Mouse (Mus musculus) kidney, adult 10 weeks (tissue): ENCODE data around the gene Zfp775. TPM values are rescaled to one million over a fixed set of nuclear protein-coding genes. Genes with fewer than 3 reads are reported as not detected.

Experiments
- polyA plus RNA-seq: library from polyadenylated mRNA; stranded (reverse); fragments of 350-450 nt; fragmentation: Illumina TruSeq; extraction: RNeasy Lipid Tissue Mini Kit (QIAGEN cat#74804); gene quantifications from one replicate; pipeline ENCODE4 v1.2.3, GENCODE M21; 2014; ENCODE audit warnings: low read depth, low replicate concordance

The Zfp775 gene
- 0.32 TPM for polyA plus RNA-seq

DNA sequence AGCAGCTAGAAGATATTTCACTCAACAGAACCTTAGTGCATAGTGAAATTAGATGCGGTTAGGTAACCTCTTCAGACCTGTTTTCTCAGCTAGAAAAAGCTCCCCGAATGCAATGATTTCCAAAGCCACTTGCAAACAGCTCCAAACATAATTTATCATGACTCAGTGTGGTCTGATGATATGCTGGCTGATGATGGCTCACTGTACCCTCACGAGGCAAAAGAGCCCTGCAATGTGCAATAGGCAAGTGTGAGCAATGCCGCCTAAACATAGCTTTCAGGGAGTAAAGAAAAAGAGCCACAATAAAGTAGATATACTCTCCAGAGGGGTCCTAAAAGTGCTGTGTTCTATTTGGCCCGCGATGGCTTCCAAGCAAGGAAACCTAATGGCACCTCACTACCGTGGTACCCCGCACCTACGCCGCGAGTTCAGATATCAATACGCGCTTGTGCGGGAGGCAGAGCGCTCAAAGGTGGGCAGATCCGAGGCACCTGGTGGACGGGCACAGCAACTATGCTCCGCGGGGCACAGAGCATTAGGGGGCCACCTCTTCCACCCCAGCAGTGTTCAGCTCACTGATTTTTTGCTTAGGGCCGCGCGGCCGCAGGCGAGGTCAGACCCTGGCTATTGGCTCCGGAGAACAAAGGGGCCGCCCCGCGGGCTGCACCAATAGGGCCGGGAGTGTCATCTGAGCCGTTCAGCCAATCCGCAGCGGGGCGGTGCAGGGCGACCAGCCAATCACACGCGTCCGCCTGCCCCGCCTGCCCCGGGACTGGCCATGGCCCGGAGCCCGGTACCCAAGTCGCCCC, at the start of gene Zfp775:
Gene Zfp775, plus strand, starts transcription at position 793 of the 809 bp plus-strand sequence.

DNA sequence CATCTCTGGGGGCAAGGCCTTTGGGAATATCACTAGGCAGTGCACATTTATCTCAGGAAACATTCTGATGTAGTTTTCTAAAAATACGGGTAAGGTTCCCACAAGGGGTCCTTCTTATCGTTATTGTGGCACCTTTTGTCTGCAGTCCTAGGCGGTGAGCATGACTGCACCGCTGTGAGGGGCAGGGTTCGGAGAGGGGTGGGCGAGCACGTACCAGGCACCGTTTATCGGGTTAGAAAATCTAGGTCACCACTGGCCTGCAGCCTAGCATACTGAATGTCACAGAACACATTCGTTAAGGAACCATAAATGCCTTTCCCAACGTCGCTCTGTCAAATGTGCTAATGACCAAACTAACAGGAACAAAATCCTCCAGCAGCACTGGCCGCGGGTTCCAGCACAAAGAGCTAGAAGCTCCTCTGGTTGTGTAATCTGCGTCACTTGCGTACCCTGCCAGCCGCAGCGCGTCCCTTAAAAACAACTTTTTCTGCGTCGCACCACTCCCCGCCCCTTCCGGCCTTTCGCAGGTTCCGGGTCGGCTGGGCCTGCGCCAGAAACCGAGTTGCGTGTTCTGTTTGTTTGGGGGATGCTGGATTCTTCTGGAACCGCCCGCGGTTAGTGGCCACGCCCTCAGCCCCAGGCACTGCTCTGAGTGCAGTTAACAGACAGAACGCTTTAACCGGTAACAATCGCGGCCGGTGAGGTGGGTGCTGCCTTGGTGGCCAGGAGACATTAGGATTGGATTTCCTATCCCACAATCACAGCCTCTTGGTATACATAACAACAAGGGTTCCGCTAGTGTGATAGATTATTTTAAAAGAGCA, 47.4 kb upstream of the Zfp775 start, which contains the start of gene Lrrc61:
Gene Lrrc61, plus strand, starts transcription at position 517 of the 824 bp plus-strand sequence.

DNA sequence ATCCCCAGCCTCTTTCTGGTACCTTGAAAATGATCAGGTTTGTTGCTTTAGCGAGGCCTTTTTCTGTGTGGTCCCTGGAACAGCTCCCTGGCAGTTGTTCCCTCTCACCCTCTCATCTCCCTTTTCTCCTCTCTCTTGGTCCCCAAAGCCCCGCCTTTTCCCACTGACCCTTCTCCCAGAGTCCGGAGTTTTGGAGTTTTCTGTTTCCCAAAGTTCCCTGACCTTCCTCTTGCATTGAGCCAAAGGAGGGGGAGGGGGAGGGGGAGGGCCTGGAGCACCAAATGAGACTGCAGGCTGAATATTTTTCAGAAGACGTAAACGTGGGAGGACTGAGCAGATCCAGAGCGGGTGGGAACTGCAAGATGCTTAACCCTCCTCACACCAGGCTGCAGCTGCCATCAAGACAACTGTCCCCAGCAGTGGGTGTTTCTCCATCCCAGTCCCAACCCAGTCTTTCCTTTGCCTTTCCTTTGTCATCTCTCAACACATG, 29.2 kb upstream of the Zfp775 start, which contains the start of gene Rarres2:
Gene Rarres2, minus strand, starts transcription at position 218 of the 490 bp plus-strand sequence.

DNA sequence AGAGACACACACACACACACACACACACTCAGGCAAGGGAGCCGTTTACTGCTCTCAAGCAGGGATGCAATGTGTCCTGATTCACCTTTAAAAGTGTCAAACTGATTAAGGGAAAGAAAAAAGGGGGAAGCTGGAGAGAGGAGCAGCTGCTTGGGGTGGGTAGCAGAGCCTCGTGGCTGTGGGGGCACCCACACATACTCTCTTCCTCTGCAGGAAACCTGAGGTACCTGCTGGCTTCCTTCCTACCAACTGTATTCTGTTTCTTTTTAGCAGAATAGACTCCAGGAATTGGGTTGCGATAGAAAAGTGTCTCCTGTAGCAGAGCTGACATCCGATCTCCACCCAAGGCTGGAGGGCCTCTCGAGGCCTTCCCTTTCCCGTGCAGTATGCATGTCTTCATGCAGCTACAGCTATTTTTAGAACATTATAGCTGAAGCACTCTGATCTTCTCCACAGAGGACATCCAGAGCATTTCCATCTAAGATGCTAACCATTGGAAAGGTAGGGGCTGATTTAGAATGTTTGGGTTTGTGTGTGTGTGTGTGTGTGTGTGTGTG, 12.6 kb upstream of the Zfp775 start, which contains the start of gene Gm45021:
Gene Gm45021, plus strand, starts transcription at position 417 of the 557 bp plus-strand sequence.

DNA sequence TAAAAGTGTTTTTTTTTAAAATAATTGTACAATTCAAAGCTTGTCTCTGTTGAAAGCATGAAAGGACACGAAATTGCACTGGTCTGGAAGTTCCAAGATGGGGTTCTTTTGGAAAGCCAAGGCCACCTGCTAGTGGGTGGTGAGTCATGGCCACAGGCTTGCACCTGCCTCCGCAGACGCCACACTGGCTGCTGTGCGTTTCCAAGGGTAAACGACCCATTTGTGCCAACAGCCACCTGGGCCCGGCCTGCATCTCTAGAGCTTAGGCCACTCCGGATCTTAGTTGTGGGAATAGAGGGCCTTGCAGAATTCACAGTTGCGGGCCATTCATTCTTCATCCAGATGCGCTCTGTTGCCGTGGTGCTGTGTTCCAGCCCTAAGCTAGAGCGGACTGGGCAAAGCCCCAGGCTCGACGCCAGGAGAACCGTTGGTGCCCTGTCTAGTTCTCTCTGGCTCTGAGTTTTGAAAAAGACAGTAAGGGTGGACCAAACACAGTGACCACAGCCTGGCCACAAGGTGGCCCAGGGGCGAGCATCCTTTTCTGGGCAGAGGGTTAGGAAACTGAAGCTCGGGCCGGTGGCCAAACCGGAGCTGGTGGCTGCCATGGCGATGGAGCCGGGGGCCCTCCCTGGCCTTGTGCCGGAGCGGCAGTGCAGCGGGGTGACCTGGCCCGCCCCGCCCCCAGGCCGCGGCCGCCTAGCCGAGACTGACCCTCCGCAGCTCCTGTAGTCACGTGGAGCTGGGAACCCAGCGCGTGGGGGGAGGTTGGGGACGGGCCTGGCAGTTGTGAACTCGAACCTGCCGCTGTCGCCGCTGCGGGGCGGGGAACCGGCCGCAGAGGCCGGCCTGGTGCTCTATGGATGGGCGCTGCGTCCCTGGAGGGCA, 8.5 kb upstream of the Zfp775 start, which contains the start of the genes Repin1 and Gm44965:
Gene Repin1, plus strand, starts transcription at position 726 of the 885 bp plus-strand sequence.
Gene Gm44965, plus strand, starts transcription at position 784 of the 885 bp plus-strand sequence.

DNA sequence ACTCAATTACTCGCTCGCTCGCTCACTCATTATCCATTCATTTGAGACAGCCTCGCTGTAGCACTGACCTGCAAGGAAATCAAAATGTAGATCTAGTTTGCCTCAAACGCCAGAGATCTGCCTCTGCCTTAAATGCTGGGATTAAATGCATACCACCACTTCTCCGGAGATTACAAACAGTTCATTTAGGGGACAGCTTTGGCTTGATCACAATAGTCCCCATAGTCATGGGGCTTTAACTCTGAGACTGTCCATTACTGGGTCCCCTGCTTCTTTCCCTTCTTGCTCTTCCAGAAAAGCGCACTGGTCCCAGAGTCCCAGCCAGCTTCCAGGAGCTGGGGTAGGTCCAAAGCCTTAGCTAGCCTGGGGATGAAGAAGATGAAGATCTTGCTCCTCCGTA, 24.6 kb downstream of the Zfp775 start, which contains the start of gene AI854703:
Gene AI854703, plus strand, starts transcription at position 301 of the 400 bp plus-strand sequence.

DNA sequence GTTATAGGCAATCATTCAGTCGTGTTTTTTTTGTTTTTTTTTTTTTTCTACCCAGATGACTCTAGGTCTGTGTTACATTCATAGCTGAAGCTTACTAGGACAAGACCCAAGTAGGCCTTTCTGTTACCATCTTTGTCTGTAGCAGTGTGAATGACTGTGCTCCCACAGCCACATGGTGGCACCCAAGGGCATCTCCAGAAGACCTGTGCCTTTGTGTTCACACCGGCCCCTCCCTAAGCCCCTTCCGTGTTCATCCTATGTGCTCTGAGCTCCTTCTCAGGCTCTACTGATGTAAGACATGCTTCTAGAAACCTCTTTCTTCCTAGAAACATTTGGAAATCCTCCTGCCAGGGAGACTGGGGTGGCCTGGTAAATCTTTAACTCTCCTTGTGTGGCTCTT, 45.1 kb downstream of the Zfp775 start, which contains the start of gene Gimap8:
Gene Gimap8, plus strand, starts transcription at position 240 of the 400 bp plus-strand sequence.

Other genes starting within 250 kb of the Zfp775 start
- 3.2 TPM for gene Krba1, start 206.5 kb upstream of the Zfp775 start, polyA plus RNA-seq
- 15.8 TPM for gene Zfp467, start 156.2 kb upstream of the Zfp775 start, polyA plus RNA-seq
- gene Sspo, start 153.8 kb upstream of the Zfp775 start, polyA plus RNA-seq, result not detected
- 31.2 TPM for gene Atp6v0e2, start 64.4 kb upstream of the Zfp775 start, polyA plus RNA-seq
- gene Lrrc61, start 47.3 kb upstream of the Zfp775 start, polyA plus RNA-seq, result 6.0 TPM
- gene Rarres2, start 29.3 kb upstream of the Zfp775 start, polyA plus RNA-seq, result 4.4 TPM
- gene Gm45021, start 12.5 kb upstream of the Zfp775 start, polyA plus RNA-seq, result not detected
- gene Repin1, start 8.2 kb upstream of the Zfp775 start, polyA plus RNA-seq, result 8.8 TPM
- not detected for gene Gm44965, start 8.1 kb upstream of the Zfp775 start, polyA plus RNA-seq
- 3.0 TPM for gene AI854703, start 24.7 kb downstream of the Zfp775 start, polyA plus RNA-seq
- 46.0 TPM for gene Gimap8, start 45.2 kb downstream of the Zfp775 start, polyA plus RNA-seq
- gene Gimap9, start 74.1 kb downstream of the Zfp775 start, polyA plus RNA-seq, result 44.6 TPM
- gene Gimap4, start 82.5 kb downstream of the Zfp775 start, polyA plus RNA-seq, result 123 TPM
- 57.0 TPM for gene Gimap6, start 106.2 kb downstream of the Zfp775 start, polyA plus RNA-seq
- not detected for gene Gm28053, start 116.5 kb downstream of the Zfp775 start, polyA plus RNA-seq
- not detected for gene Gimap7, start 116.6 kb downstream of the Zfp775 start, polyA plus RNA-seq
- gene Gimap1, start 137.0 kb downstream of the Zfp775 start, polyA plus RNA-seq, result 2.9 TPM
- gene Gimap5, start 144.1 kb downstream of the Zfp775 start, polyA plus RNA-seq, result 5.1 TPM
- 1.5 TPM for gene Gimap3, start 168.8 kb downstream of the Zfp775 start, polyA plus RNA-seq
- 366 TPM for gene Tmem176a, start 238.9 kb downstream of the Zfp775 start, polyA plus RNA-seq
- 106 TPM for gene Tmem176b, start 239.4 kb downstream of the Zfp775 start, polyA plus RNA-seq